Mouse (Mus musculus): ENCODE results near the gene Heatr5a. TPM values are rescaled to one million over a fixed set of nuclear protein-coding genes. Genes with fewer than 3 reads are reported as not detected.
A peak's percentile ranks its signal among the peaks of the same experiment; 100 is the strongest.

Gene Heatr5a
- polyA plus RNA-seq, 1 experiment from 2014 or later, result 5.5 TPM

GRCm38 (mm10) chr12:51831931-51832330 is 139.2 kb downstream of the Heatr5a start:
- Histone ChIP-seq H3K4me2 (no peak overlapping the region), H3K27me3 (no peaks in the 10 kb centered on the region), H3K4me3 (no peak overlapping the region), H3K36me3 (no peaks in the 10 kb centered on the region), H3K27ac (replicated peaks) (no peak overlapping the region), H3K9me3 (no peaks in the 10 kb centered on the region), H3K9ac (no peak overlapping the region), H3K4me1 (replicated peaks) (peaks cover 24% of the 10 kb centered on the region)
- no peak for ATAC-seq (ENCODE audit: low read depth)
- WGBS, result 83% methylated on average over 13 of the region's 13 CpGs

GRCm38 (mm10) chr12:51831296-51831695 is 139.8 kb downstream of the Heatr5a start:
- no peak overlapping the region for H3K4me2 ChIP-seq
- H3K4me1 ChIP-seq (replicated peaks), result peaks cover 28% of the 10 kb centered on the region
- 94% methylated on average over 3 of the region's 3 CpGs for WGBS
- H3K27me3 ChIP-seq, result no peaks in the 10 kb centered on the region
- no peak for ATAC-seq (ENCODE audit: low read depth)
- H3K27ac ChIP-seq (replicated peaks), result no peak overlapping the region
- no peak overlapping the region for H3K4me3 ChIP-seq
- no peaks in the 10 kb centered on the region for H3K36me3 ChIP-seq
- no peaks in the 10 kb centered on the region for H3K9me3 ChIP-seq
- no peak overlapping the region for H3K9ac ChIP-seq

DNA sequence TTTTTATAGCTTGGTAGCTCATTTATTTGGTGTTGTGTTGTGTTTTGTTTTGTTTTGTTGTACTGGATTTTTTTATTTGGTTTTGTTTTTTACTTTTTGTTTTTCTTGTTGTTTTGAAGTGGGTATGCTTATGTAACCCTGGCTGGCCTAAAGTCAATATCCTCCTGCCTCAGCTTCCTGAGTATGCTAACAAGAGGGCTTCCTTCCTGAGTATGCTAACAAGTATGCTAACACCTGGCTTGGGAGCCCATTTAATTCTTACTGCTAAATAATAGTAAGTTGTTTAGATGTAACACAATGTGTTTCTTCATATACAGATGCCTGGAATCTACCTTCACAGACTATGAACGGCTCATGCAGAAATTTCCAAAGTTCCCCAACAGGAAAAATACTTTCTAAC is 140.4 kb downstream of the Heatr5a start:
- no peak overlapping the region for H3K4me3 ChIP-seq
- 0 out of 2 replicates have a peak overlapping the region, but pooled peaks have one; percentile 99 for H3K9ac ChIP-seq
- H3K36me3 ChIP-seq, result no peaks in the 10 kb centered on the region
- H3K4me2 ChIP-seq, result peak overlapping the region; percentile 71; the same call in 1 of the 2 replicates
- no peak overlapping the region for H3K27ac ChIP-seq (replicated peaks)
- peaks cover 28% of the 10 kb centered on the region for H3K4me1 ChIP-seq (replicated peaks)
- no peak for ATAC-seq (ENCODE audit: low read depth)
- no peaks in the 10 kb centered on the region for H3K27me3 ChIP-seq
- H3K9me3 ChIP-seq, result no peaks in the 10 kb centered on the region
- WGBS, result 98% methylated on average over 1 of the region's 1 CpGs

- Histone ChIP-seq H3K27me3 (no peaks in the 10 kb centered on the region), H3K36me3 (peaks cover 5% of the 10 kb centered on the region), H3K9ac (peak overlapping the region; percentile 99), H3K9me3 (no peaks in the 10 kb centered on the region), H3K4me2 (peak overlapping the region; percentile 71), H3K4me1 (replicated peaks) (peaks cover 28% of the 10 kb centered on the region), H3K4me3 (peak overlapping the region; percentile 96), H3K27ac (replicated peaks) (peak overlapping the region; percentile 98)
- WGBS, result 2% methylated on average over 12 of the region's 12 CpGs
- ATAC-seq (ENCODE audit: low read depth), result peak; percentile 9; the same call in 1 of the 2 replicates
Measured at GRCm38 (mm10) chr12:51830077-51830402, 141.1 kb downstream of the Heatr5a start.

DNA sequence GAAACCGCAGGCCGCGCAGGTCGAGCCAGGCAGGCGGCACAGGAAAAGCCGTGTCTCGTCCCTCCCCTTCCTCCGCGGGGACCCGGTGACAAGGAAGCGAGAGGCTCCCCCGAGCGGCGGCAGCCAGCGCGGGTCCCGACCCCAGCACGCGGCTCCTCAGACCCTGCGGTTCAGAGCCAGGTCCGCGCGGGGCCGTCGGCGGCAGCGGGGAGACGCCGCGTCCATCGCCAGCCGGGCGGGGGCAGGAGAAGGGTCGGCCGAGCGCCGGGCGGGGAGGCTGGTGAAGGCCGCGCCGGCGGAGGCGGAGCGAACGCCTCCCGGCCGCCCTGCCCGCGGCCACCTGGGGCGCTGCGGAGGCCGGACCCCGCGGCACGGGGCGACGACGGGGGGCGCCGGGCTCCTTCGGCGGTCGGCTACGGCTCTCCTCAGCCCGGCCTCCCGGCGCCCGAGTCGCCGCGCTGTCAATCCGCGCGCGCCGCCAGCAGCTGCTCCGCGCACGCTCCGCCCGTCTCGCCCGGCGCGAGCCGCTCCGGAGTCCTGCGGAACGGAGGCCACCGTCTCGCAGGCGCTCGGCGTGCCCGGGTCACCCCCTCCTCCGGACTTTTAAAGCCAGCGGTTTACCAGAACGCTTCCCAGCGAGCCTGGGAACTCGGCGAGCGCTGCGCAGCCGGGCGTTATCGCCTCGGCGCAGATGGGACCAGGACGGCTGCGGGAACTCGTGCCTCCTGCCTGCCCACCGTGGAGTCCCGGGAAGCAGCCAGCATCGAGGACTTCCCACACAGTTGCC is 141.6 kb downstream of the Heatr5a start, which contains the start of gene Hectd1:
Gene Hectd1 (minus strand): TSS at position 247 of the 787 bp plus-strand sequence.
- Histone ChIP-seq H3K9me3 (no peaks in the 10 kb centered on the region), H3K4me3 (peak within 1 kb of the TSS; percentile 96), H3K27me3 (no peaks in the 10 kb centered on the region), H3K4me2 (peak within 1 kb of the TSS; percentile 71), H3K27ac (replicated peaks) (peak within 1 kb of the TSS; percentile 98), H3K36me3 (peaks cover 10% of the 10 kb centered on the region), H3K9ac (peak within 1 kb of the TSS; percentile 99), H3K4me1 (replicated peaks) (peaks cover 28% of the 10 kb centered on the region)
- under 1% methylated on average over 95 of the region's 114 CpGs for WGBS
- peak; percentile 95 for ATAC-seq (ENCODE audit: low read depth)

- peak overlapping the region; percentile 99 for H3K9ac ChIP-seq
- H3K27ac ChIP-seq (replicated peaks), result peak overlapping the region; percentile 98
- ATAC-seq (ENCODE audit: low read depth), result peak; percentile 2; the same call in 1 of the 2 replicates
- H3K4me3 ChIP-seq, result peak overlapping the region; percentile 96
- H3K36me3 ChIP-seq, result peaks cover 14% of the 10 kb centered on the region
- H3K4me1 ChIP-seq (replicated peaks), result peaks cover 28% of the 10 kb centered on the region
- H3K27me3 ChIP-seq, result no peaks in the 10 kb centered on the region
- H3K4me2 ChIP-seq, result peak overlapping the region; percentile 71
- under 1% methylated on average over 59 of the region's 66 CpGs for WGBS
- no peaks in the 10 kb centered on the region for H3K9me3 ChIP-seq
Measured at GRCm38 (mm10) chr12:51828716-51829289, 142.3 kb downstream of the Heatr5a start.

GRCm38 (mm10) chr12:51827958-51828650 is 143.0 kb downstream of the Heatr5a start:
- Histone ChIP-seq H3K27ac (replicated peaks) (peak overlapping the region; percentile 98), H3K4me1 (replicated peaks) (peaks cover 32% of the 10 kb centered on the region), H3K4me3 (peak overlapping the region; percentile 96), H3K9me3 (no peaks in the 10 kb centered on the region), H3K9ac (peak overlapping the region; percentile 99), H3K36me3 (peaks cover 14% of the 10 kb centered on the region), H3K27me3 (no peaks in the 10 kb centered on the region), H3K4me2 (peak overlapping the region; percentile 71)
- no peak for ATAC-seq (ENCODE audit: low read depth)
- whole genome bisulfite sequencing, result 27% methylated on average over 6 of the region's 6 CpGs

Other genes with a start within 250 kb of the Heatr5a start
- gene Hectd1, start 141.8 kb downstream of the Heatr5a start, polyA plus RNA-seq (2015; fragmentation: Nextera tagmentation; extraction: Ambion mirVana), result 35.9 and 39.8 TPM in 2 replicates
- 16.0 and 17.9 TPM in 2 replicates for gene Dtd2, start 35.2 kb upstream of the Heatr5a start, polyA plus RNA-seq (2015; fragmentation: Nextera tagmentation; extraction: Ambion mirVana)
- gene Gpr33, start 56.7 kb upstream of the Heatr5a start, polyA plus RNA-seq (2015; fragmentation: Nextera tagmentation; extraction: Ambion mirVana), result not detected in 2 replicates
- gene Nubpl, start 126.4 kb upstream of the Heatr5a start, polyA plus RNA-seq (2015; fragmentation: Nextera tagmentation; extraction: Ambion mirVana), result 6.9 and 8.5 TPM in 2 replicates

Data from neural tube, embryonic 13.5 days (tissue).